ENCODE assay signal across 8 mouse cellular contexts in genomic region chr10:128590193-128590690, GRCm38 (mm10). TPM values are rescaled to one million over a fixed set of nuclear protein-coding genes. Genes with fewer than 3 reads are reported as not detected.
DNase-seq lines count a peak whose midpoint lies in the region; ATAC-seq lines count a peak whose summit lies in the region.

No protein-coding gene starts in this region.

- H3K27ac ChIP-seq in embryonic facial prominence, embryonic 11.5 days (replicated peaks; ENCODE audit: low read depth, low read length), result no peak overlapping the region; the same call in 1 of the 2 replicates
- H3K27ac ChIP-seq in heart, embryonic 12.5 days (ENCODE audit: poor library complexity, severe bottlenecking), result no peak overlapping the region
- peak overlapping the region; percentile 94 for H3K27ac ChIP-seq in kidney, embryonic 15.5 days
- peak overlapping the region; percentile 96 for H3K27ac ChIP-seq in lung, embryonic 15.5 days

- H3K36me3 ChIP-seq in embryonic facial prominence, embryonic 11.5 days (replicated peaks; ENCODE audit: control insufficient read depth, insufficient read depth, low read depth, low read length), result no peaks in the 10 kb centered on the region
- no peaks in the 10 kb centered on the region for H3K36me3 ChIP-seq in heart, embryonic 12.5 days
- no peaks in the 10 kb centered on the region for H3K36me3 ChIP-seq in kidney, embryonic 15.5 days
- H3K36me3 ChIP-seq in lung, embryonic 15.5 days, result no peaks in the 10 kb centered on the region

- no peaks in the 10 kb centered on the region for H3K4me1 ChIP-seq in embryonic facial prominence, embryonic 11.5 days (ENCODE audit: control insufficient read depth, insufficient read depth, low read length)
- peaks cover 23% of the 10 kb centered on the region for H3K4me1 ChIP-seq in heart, embryonic 12.5 days (replicated peaks)
- H3K4me1 ChIP-seq in kidney, embryonic 15.5 days, result peaks cover 42% of the 10 kb centered on the region
- H3K4me1 ChIP-seq in lung, embryonic 15.5 days, result peaks cover 25% of the 10 kb centered on the region

- WGBS in embryonic facial prominence, embryonic 11.5 days, result under 1% methylated on average over 40 of the region's 43 CpGs
- WGBS in heart, embryonic 12.5 days, result under 1% methylated on average over 43 of the region's 43 CpGs
- under 1% methylated on average over 43 of the region's 43 CpGs for WGBS in kidney, embryonic 15.5 days
- WGBS in lung, embryonic 15.5 days, result under 1% methylated on average over 43 of the region's 43 CpGs

- DNase-seq in CD4-positive, CD25-positive, alpha-beta regulatory T cell, adult 2 months (ENCODE audit: low read depth, low spot score), result peak; percentile 62
- DNase-seq in adrenal gland, adult 2 months, result peak; percentile 80
- DNase-seq in embryonic facial prominence, embryonic 11.5 days (ENCODE audit: low spot score), result peak; percentile 86
- DNase-seq in thymus, postnatal 36 days, result peak; percentile 63 to 65

- H3K27me3 ChIP-seq in embryonic facial prominence, embryonic 11.5 days (ENCODE audit: control insufficient read depth, insufficient read depth, low read length), result peaks cover 23% of the 10 kb centered on the region
- H3K27me3 ChIP-seq in heart, embryonic 12.5 days (replicated peaks), result peaks cover 38% of the 10 kb centered on the region
- peaks cover 44% of the 10 kb centered on the region for H3K27me3 ChIP-seq in kidney, embryonic 15.5 days
- H3K27me3 ChIP-seq in lung, embryonic 15.5 days, result peaks cover 37% of the 10 kb centered on the region

- ATAC-seq in embryonic facial prominence, embryonic 11.5 days (replicated peaks; ENCODE audit: insufficient number of reproducible peaks, low FRiP score, low TSS enrichment, low read depth), result peak; percentile 21; the same call in 1 of the 2 replicates
- ATAC-seq in heart, embryonic 12.5 days (ENCODE audit: insufficient number of reproducible peaks, low FRiP score), result peak; percentile 34
- peak; percentile 50 for ATAC-seq in kidney, embryonic 15.5 days (replicated peaks; ENCODE audit: low FRiP score)
- ATAC-seq in lung, embryonic 15.5 days (ENCODE audit: borderline replicate concordance, extremely low read depth, low FRiP score, low TSS enrichment), result peak; percentile 44
- peak; percentile 21; the same call in 1 of the 2 replicates for ATAC-seq in neutrophil, adult 5-6 weeks (ENCODE audit: extremely low read depth, insufficient number of reproducible peaks, low FRiP score, poor library complexity, severe bottlenecking)

- peak overlapping the region; percentile 32 for H3K9ac ChIP-seq in embryonic facial prominence, embryonic 11.5 days (replicated peaks; ENCODE audit: low read length)
- H3K9ac ChIP-seq in heart, embryonic 12.5 days, result peak overlapping the region; percentile 74
- peak overlapping the region; percentile 63 for H3K9ac ChIP-seq in kidney, embryonic 15.5 days
- H3K9ac ChIP-seq in lung, embryonic 15.5 days, result peak overlapping the region; percentile 56

- H3K9me3 ChIP-seq in embryonic facial prominence, embryonic 11.5 days (replicated peaks; ENCODE audit: control insufficient read depth, low read length), result no peaks in the 10 kb centered on the region
- H3K9me3 ChIP-seq in heart, embryonic 12.5 days (replicated peaks), result no peaks in the 10 kb centered on the region
- H3K9me3 ChIP-seq in kidney, embryonic 15.5 days (replicated peaks), result no peaks in the 10 kb centered on the region
- H3K9me3 ChIP-seq in lung, embryonic 15.5 days, result no peaks in the 10 kb centered on the region

- H3K4me3 ChIP-seq in embryonic facial prominence, embryonic 11.5 days (ENCODE audit: low read depth, low read length), result peak overlapping the region; percentile 38
- peak overlapping the region; percentile 71 for H3K4me3 ChIP-seq in heart, embryonic 12.5 days
- peak overlapping the region; percentile 75 for H3K4me3 ChIP-seq in kidney, embryonic 15.5 days (replicated peaks)
- H3K4me3 ChIP-seq in lung, embryonic 15.5 days, result peak overlapping the region; percentile 64

- H3K4me2 ChIP-seq in embryonic facial prominence, embryonic 11.5 days (ENCODE audit: low read depth, low read length), result peak overlapping the region; percentile 65
- H3K4me2 ChIP-seq in heart, embryonic 12.5 days, result peak overlapping the region; percentile 95
- peak overlapping the region; percentile 99 for H3K4me2 ChIP-seq in kidney, embryonic 15.5 days
- peak overlapping the region; percentile 92 for H3K4me2 ChIP-seq in lung, embryonic 15.5 days

RNA-seq across cellular contexts. Expression of gene Erbb3, which starts 0.8 kb away (rescaled TPM):
- total RNA-seq in adrenal gland, adult 2 months (2021), result 1 to 10 TPM; 2.3 to 3.8 TPM
- polyA plus RNA-seq in adrenal gland, adult 2 months (2012; rRNA removed), result 1.1 and 1.3 TPM in 2 replicates
- 10.2 and 10.6 TPM in 2 replicates for polyA plus RNA-seq in embryonic facial prominence, embryonic 11.5 days (2014; fragmentation: Nextera tagmentation; extraction: Ambion mirVana)
- polyA plus RNA-seq in heart, embryonic 12.5 days (2016; fragmentation: Nextera tagmentation; extraction: Ambion mirVana), result 7.5 and 7.6 TPM in 2 replicates
- polyA plus RNA-seq in kidney, embryonic 15.5 days (2015; fragmentation: Nextera tagmentation; extraction: Ambion mirVana), result 9.7 and 10.7 TPM in 2 replicates
- polyA plus RNA-seq in lung, embryonic 15.5 days (2015; fragmentation: Nextera tagmentation; extraction: Ambion mirVana), result 21.3 and 22.9 TPM in 2 replicates
- 1.3 and 1.6 TPM in 2 replicates for total RNA-seq in neutrophil, adult 5-6 weeks (2017)

RNA-seq across cellular contexts. Expression of gene Pa2g4, which starts 24.5 kb away (rescaled TPM):
- total RNA-seq in adrenal gland, adult 2 months (2021), result 10 to 100 TPM; 79.7 to 88.2 TPM
- 6.4 and 8.6 TPM in 2 replicates for polyA plus RNA-seq in adrenal gland, adult 2 months (2012; rRNA removed)
- polyA plus RNA-seq in embryonic facial prominence, embryonic 11.5 days (2014; fragmentation: Nextera tagmentation; extraction: Ambion mirVana), result 268 and 270 TPM in 2 replicates
- 132 and 136 TPM in 2 replicates for polyA plus RNA-seq in heart, embryonic 12.5 days (2016; fragmentation: Nextera tagmentation; extraction: Ambion mirVana)
- polyA plus RNA-seq in kidney, embryonic 15.5 days (2015; fragmentation: Nextera tagmentation; extraction: Ambion mirVana), result 205 and 207 TPM in 2 replicates
- 194 and 200 TPM in 2 replicates for polyA plus RNA-seq in lung, embryonic 15.5 days (2015; fragmentation: Nextera tagmentation; extraction: Ambion mirVana)
- 47.6 and 55.1 TPM in 2 replicates for total RNA-seq in neutrophil, adult 5-6 weeks (2017)

RNA-seq across cellular contexts. Expression of gene Rps26, which starts 36.3 kb away (rescaled TPM):
- 100 to 1,000 TPM; 715 to 972 TPM for total RNA-seq in adrenal gland, adult 2 months (2021)
- polyA plus RNA-seq in adrenal gland, adult 2 months (2012; rRNA removed), result 581 and 897 TPM in 2 replicates
- 765 and 782 TPM in 2 replicates for polyA plus RNA-seq in embryonic facial prominence, embryonic 11.5 days (2014; fragmentation: Nextera tagmentation; extraction: Ambion mirVana)
- polyA plus RNA-seq in heart, embryonic 12.5 days (2016; fragmentation: Nextera tagmentation; extraction: Ambion mirVana), result 420 and 432 TPM in 2 replicates
- polyA plus RNA-seq in kidney, embryonic 15.5 days (2015; fragmentation: Nextera tagmentation; extraction: Ambion mirVana), result 752 and 867 TPM in 2 replicates
- polyA plus RNA-seq in lung, embryonic 15.5 days (2015; fragmentation: Nextera tagmentation; extraction: Ambion mirVana), result 711 and 777 TPM in 2 replicates
- total RNA-seq in neutrophil, adult 5-6 weeks (2017), result 404 and 420 TPM in 2 replicates

RNA-seq across cellular contexts. Expression of gene Rpl41, which starts 41.1 kb away (rescaled TPM):
- 1,000 to 10,000 TPM; 3,028 to 3,144 TPM for total RNA-seq in adrenal gland, adult 2 months (2021)
- 1,154 and 1,178 TPM in 2 replicates for polyA plus RNA-seq in adrenal gland, adult 2 months (2012; rRNA removed)
- polyA plus RNA-seq in embryonic facial prominence, embryonic 11.5 days (2014; fragmentation: Nextera tagmentation; extraction: Ambion mirVana), result 3,098 and 3,409 TPM in 2 replicates
- 2,275 and 2,341 TPM in 2 replicates for polyA plus RNA-seq in heart, embryonic 12.5 days (2016; fragmentation: Nextera tagmentation; extraction: Ambion mirVana)
- polyA plus RNA-seq in kidney, embryonic 15.5 days (2015; fragmentation: Nextera tagmentation; extraction: Ambion mirVana), result 4,214 and 4,446 TPM in 2 replicates
- polyA plus RNA-seq in lung, embryonic 15.5 days (2015; fragmentation: Nextera tagmentation; extraction: Ambion mirVana), result 3,783 and 4,172 TPM in 2 replicates
- total RNA-seq in neutrophil, adult 5-6 weeks (2017), result 1,707 and 2,029 TPM in 2 replicates

RNA-seq across cellular contexts. Expression of gene Zc3h10, which starts 42.7 kb away (rescaled TPM):
- 10 to 100 TPM; 11.7 to 12.3 TPM for total RNA-seq in adrenal gland, adult 2 months (2021)
- polyA plus RNA-seq in adrenal gland, adult 2 months (2012; rRNA removed), result 16.0 and 16.3 TPM in 2 replicates
- polyA plus RNA-seq in embryonic facial prominence, embryonic 11.5 days (2014; fragmentation: Nextera tagmentation; extraction: Ambion mirVana), result 13.6 and 15.0 TPM in 2 replicates
- 10.2 and 11.9 TPM in 2 replicates for polyA plus RNA-seq in heart, embryonic 12.5 days (2016; fragmentation: Nextera tagmentation; extraction: Ambion mirVana)
- polyA plus RNA-seq in kidney, embryonic 15.5 days (2015; fragmentation: Nextera tagmentation; extraction: Ambion mirVana), result 16.2 and 17.7 TPM in 2 replicates
- 14.6 and 14.9 TPM in 2 replicates for polyA plus RNA-seq in lung, embryonic 15.5 days (2015; fragmentation: Nextera tagmentation; extraction: Ambion mirVana)
- 36.2 and 37.9 TPM in 2 replicates for total RNA-seq in neutrophil, adult 5-6 weeks (2017)

Comparison
In these comparisons a context has a peak if more than half of its experiments do, and no peak if none do; other contexts are left out.
1. H3K27ac ChIP-seq: peak in kidney, embryonic 15.5 days (single experiment) and lung, embryonic 15.5 days (single experiment); none in embryonic facial prominence, embryonic 11.5 days (single experiment) and heart, embryonic 12.5 days (single experiment).
2. RNA of gene Pa2g4, which starts 24.5 kb away (polyA plus RNA-seq): 268 to 270 TPM in embryonic facial prominence, embryonic 11.5 days, 205 to 207 TPM in kidney, embryonic 15.5 days, 194 to 200 TPM in lung, embryonic 15.5 days and 132 to 136 TPM in heart, embryonic 12.5 days; 6.4 to 8.6 TPM in adrenal gland, adult 2 months; every median in the first group is over 10 times any median in the second.
3. Peak in every context shown above with its lines, with median percentiles within 50 percentile points of each other: DNase-seq, ATAC-seq, H3K4me2 ChIP-seq, H3K4me3 ChIP-seq and H3K9ac ChIP-seq.